Mouse (Mus musculus) forebrain, embryonic 14.5 days (tissue): ENCODE data around the gene Lrig1. TPM values are rescaled to one million over a fixed set of nuclear protein-coding genes. Genes with fewer than 3 reads are reported as not detected.

Experiments used
- ATAC-seq: fragments of 200-750 bp; cut with Nextera tagmentation; 2 replicates; pipeline ENCODE4 v1.8.0; 2017; ENCODE audit warnings: mild to moderate bottlenecking, moderate library complexity
- DNase-seq: peaks from one replicate; pipeline ENCODE4 v3.0.0-alpha.2; 2015; ENCODE audit warnings: low spot score
- H3K27ac ChIP-seq: fragments of 300-500 bp; sonication (generic); 2 replicates; pipeline ENCODE4 v1.5.1; 2014; ENCODE audit warnings: low read depth, mild to moderate bottlenecking, control low read depth, low read length, moderate library complexity
- H3K27me3 ChIP-seq: fragments of 300-500 bp; sonication (generic); replicated peaks from 2 replicates; pipeline ENCODE4 v1.6.1; 2014; ENCODE audit warnings: low read length, control low read depth, mixed read lengths; ENCODE audit not compliant: control insufficient read depth, insufficient read depth
- H3K36me3 ChIP-seq: fragments of 300-500 bp; sonication (generic); 2 replicates; pipeline ENCODE4 v1.6.1; 2014; ENCODE audit warnings: low read length, control low read depth; ENCODE audit not compliant: control insufficient read depth, insufficient read depth
- H3K4me1 ChIP-seq: fragments of 300-500 bp; sonication (generic); 2 replicates; pipeline ENCODE4 v1.6.1; 2014; ENCODE audit warnings: antibody characterized with exemption, low read length, control low read depth; ENCODE audit not compliant: control insufficient read depth, insufficient read depth
- H3K4me2 ChIP-seq: fragments of 300-500 bp; sonication (generic); 2 replicates; pipeline ENCODE4 v1.6.1; 2014; ENCODE audit warnings: mild to moderate bottlenecking, control low read depth, low read length
- H3K4me3 ChIP-seq: fragments of 300-500 bp; sonication (generic); 2 replicates; pipeline ENCODE4 v1.5.1; 2014; ENCODE audit warnings: low read depth, low read length, control low read depth
- H3K9ac ChIP-seq: fragments of 300-500 bp; sonication (generic); 2 replicates; pipeline ENCODE4 v1.6.1; 2014; ENCODE audit warnings: mild to moderate bottlenecking, low read length, control low read depth, moderate library complexity
- H3K9me3 ChIP-seq: fragments of 300-500 bp; sonication (generic); replicated peaks from 2 replicates; pipeline ENCODE4 v1.6.1; 2016; ENCODE audit warnings: low read length, control low read depth, mixed read lengths; ENCODE audit not compliant: control insufficient read depth
- WGBS: fragments of 180-500 bp; shearing (Covaris S2); extraction: QIAGEN DNeasy Blood & Tissue Kit; methylation state at CpG from one replicate; pipeline ENCODE4 v1.1.7; 2014; 5-methylcytosine and 5-hydroxymethylcytosine counted together
- polyA plus RNA-seq: library from polyadenylated mRNA; unstranded; fragments of >200 nt; fragmentation: Nextera tagmentation; extraction: Ambion mirVana; gene quantifications from 2 replicates; pipeline ENCODE4 v1.2.1, GENCODE M21; 2014

Lrig1 gene
- polyA plus RNA-seq, 1 experiment from 2014 or later, result 8.5 TPM

- Histone ChIP-seq H3K9ac (peak overlapping the region; percentile 26; the same call in 1 of the 2 replicates), H3K4me2 (peak overlapping the region; percentile 21)
- no peak for ATAC-seq
These were observed 17.7 kb downstream of the Lrig1 start for GRCm38 (mm10) chr6:94682270-94682618.

GRCm38 (mm10) chr6:94681446-94682269 is 18.3 kb downstream of the Lrig1 start:
- 25% methylated on average over 15 of the region's 15 CpGs for WGBS
- no peaks in the 10 kb centered on the region for H3K27me3 ChIP-seq
- peaks cover 51% of the 10 kb centered on the region for H3K4me1 ChIP-seq
- H3K4me2 ChIP-seq, result peak overlapping the region; percentile 21
- H3K36me3 ChIP-seq, result no peaks in the 10 kb centered on the region
- peak overlapping the region; percentile 26; the same call in 1 of the 2 replicates for H3K9ac ChIP-seq
- peak overlapping the region; percentile 44; the same call in 1 of the 2 replicates for H3K27ac ChIP-seq
- H3K4me3 ChIP-seq, result no peak overlapping the region
- H3K9me3 ChIP-seq, result no peaks in the 10 kb centered on the region
- ATAC-seq, result 0 out of 2 replicates have a peak, but pooled peaks have one; percentile 45
- peak; percentile 48 for DNase-seq

More at GRCm38 (mm10) chr6:94682270-94682618, 17.7 kb downstream of the Lrig1 start:
- WGBS, result 24% methylated on average over 6 of the region's 6 CpGs
- no peak overlapping the region for H3K4me3 ChIP-seq
- no peak for DNase-seq
- peaks cover 46% of the 10 kb centered on the region for H3K4me1 ChIP-seq
- no peaks in the 10 kb centered on the region for H3K9me3 ChIP-seq
- no peaks in the 10 kb centered on the region for H3K36me3 ChIP-seq
- H3K27ac ChIP-seq, result peak overlapping the region; percentile 44; the same call in 1 of the 2 replicates
- no peaks in the 10 kb centered on the region for H3K27me3 ChIP-seq

- WGBS, result 29% methylated on average over 5 of the region's 5 CpGs
- Histone ChIP-seq H3K4me3 (no peak overlapping the region), H3K36me3 (no peaks in the 10 kb centered on the region), H3K4me2 (no peak overlapping the region), H3K9me3 (no peaks in the 10 kb centered on the region), H3K9ac (no peak overlapping the region), H3K27ac (0 out of 2 replicates have a peak overlapping the region, but pooled peaks have one; percentile 30), H3K4me1 (peaks cover 55% of the 10 kb centered on the region), H3K27me3 (no peaks in the 10 kb centered on the region)
- DNase-seq, result no peak
- no peak for ATAC-seq
These were observed 19.1 kb downstream of the Lrig1 start for GRCm38 (mm10) chr6:94680760-94681445.

GRCm38 (mm10) chr6:94679249-94679648 is 20.7 kb downstream of the Lrig1 start:
- 79% methylated on average over 1 of the region's 1 CpGs for WGBS
- H3K4me3 ChIP-seq, result no peak overlapping the region
- H3K4me2 ChIP-seq, result no peak overlapping the region
- H3K27ac ChIP-seq, result no peak overlapping the region
- DNase-seq (no peak), ATAC-seq (no peak)
- no peak overlapping the region for H3K9ac ChIP-seq
- no peaks in the 10 kb centered on the region for H3K9me3 ChIP-seq
- H3K36me3 ChIP-seq, result no peaks in the 10 kb centered on the region
- no peaks in the 10 kb centered on the region for H3K27me3 ChIP-seq
- H3K4me1 ChIP-seq, result peaks cover 52% of the 10 kb centered on the region

- peak overlapping the region; percentile 4; the same call in 1 of the 2 replicates for H3K4me2 ChIP-seq
- H3K4me1 ChIP-seq, result peaks cover 54% of the 10 kb centered on the region
- no peaks in the 10 kb centered on the region for H3K27me3 ChIP-seq
- peak; percentile 18; the same call in 1 of the 2 replicates for ATAC-seq
- H3K36me3 ChIP-seq, result no peaks in the 10 kb centered on the region
- whole genome bisulfite sequencing, result 13% methylated on average over 6 of the region's 6 CpGs
- no peak overlapping the region for H3K4me3 ChIP-seq
- no peaks in the 10 kb centered on the region for H3K9me3 ChIP-seq
- no peak for DNase-seq
- no peak overlapping the region for H3K9ac ChIP-seq
- no peak overlapping the region; the same call in 1 of the 2 replicates for H3K27ac ChIP-seq
These were observed 21.4 kb downstream of the Lrig1 start for GRCm38 (mm10) chr6:94678377-94679164.

GRCm38 (mm10) chr6:94677448-94677847 is 22.5 kb downstream of the Lrig1 start:
- 28% methylated on average over 3 of the region's 3 CpGs for WGBS
- H3K4me1 ChIP-seq, result peaks cover 54% of the 10 kb centered on the region
- no peaks in the 10 kb centered on the region for H3K9me3 ChIP-seq
- no peak overlapping the region for H3K4me2 ChIP-seq
- no peak overlapping the region for H3K4me3 ChIP-seq
- DNase-seq, result no peak
- H3K27ac ChIP-seq, result no peak overlapping the region
- H3K36me3 ChIP-seq, result no peaks in the 10 kb centered on the region
- ATAC-seq, result no peak
- no peak overlapping the region for H3K9ac ChIP-seq
- H3K27me3 ChIP-seq, result no peaks in the 10 kb centered on the region

GRCm38 (mm10) chr6:94676840-94677239 is 23.1 kb downstream of the Lrig1 start:
- Histone ChIP-seq H3K4me2 (no peak overlapping the region), H3K36me3 (no peaks in the 10 kb centered on the region), H3K4me1 (peaks cover 49% of the 10 kb centered on the region), H3K27ac (no peak overlapping the region), H3K27me3 (no peaks in the 10 kb centered on the region), H3K9me3 (no peaks in the 10 kb centered on the region), H3K4me3 (no peak overlapping the region), H3K9ac (no peak overlapping the region)
- no peak for ATAC-seq
- 68% methylated on average over 3 of the region's 3 CpGs for WGBS
- no peak for DNase-seq

GRCm38 (mm10) chr6:94676300-94676699 is 23.7 kb downstream of the Lrig1 start:
- Histone ChIP-seq H3K9ac (no peak overlapping the region), H3K4me2 (no peak overlapping the region), H3K27me3 (no peaks in the 10 kb centered on the region), H3K4me1 (peaks cover 44% of the 10 kb centered on the region), H3K9me3 (no peaks in the 10 kb centered on the region), H3K27ac (no peak overlapping the region), H3K36me3 (no peaks in the 10 kb centered on the region), H3K4me3 (no peak overlapping the region)
- no peak for ATAC-seq
- WGBS, result 52% methylated on average over 7 of the region's 7 CpGs
- DNase-seq, result no peak
